Mouse (Mus musculus): Measurements from ENCODE around the gene Ndufb2.

The Ndufb2 gene

GRCm38 (mm10) chr6:39592401-39593214 is at the start of gene Ndufb2:
Ndufb2 (plus strand) TSS chr6:39592574.
- peak; percentile 92 to 93 for DNase-seq (ENCODE audit: low spot score in 2 of 2)

- DNase-seq (ENCODE audit: low spot score in 2 of 2) = peak in 1 of 2 experiments; percentile 37
Measured at GRCm38 (mm10) chr6:39542631-39543597, 49.5 kb upstream of the Ndufb2 start.

GRCm38 (mm10) chr6:39543769-39544420 is 48.5 kb upstream of the Ndufb2 start:
- no peak for DNase-seq (ENCODE audit: low spot score in 2 of 2)

GRCm38 (mm10) chr6:39545474-39545873 is 46.9 kb upstream of the Ndufb2 start:
- no peak for DNase-seq (ENCODE audit: low spot score in 2 of 2)

GRCm38 (mm10) chr6:39548030-39548429 is 44.3 kb upstream of the Ndufb2 start:
- DNase-seq (ENCODE audit: low spot score in 2 of 2) = no peak

DNA sequence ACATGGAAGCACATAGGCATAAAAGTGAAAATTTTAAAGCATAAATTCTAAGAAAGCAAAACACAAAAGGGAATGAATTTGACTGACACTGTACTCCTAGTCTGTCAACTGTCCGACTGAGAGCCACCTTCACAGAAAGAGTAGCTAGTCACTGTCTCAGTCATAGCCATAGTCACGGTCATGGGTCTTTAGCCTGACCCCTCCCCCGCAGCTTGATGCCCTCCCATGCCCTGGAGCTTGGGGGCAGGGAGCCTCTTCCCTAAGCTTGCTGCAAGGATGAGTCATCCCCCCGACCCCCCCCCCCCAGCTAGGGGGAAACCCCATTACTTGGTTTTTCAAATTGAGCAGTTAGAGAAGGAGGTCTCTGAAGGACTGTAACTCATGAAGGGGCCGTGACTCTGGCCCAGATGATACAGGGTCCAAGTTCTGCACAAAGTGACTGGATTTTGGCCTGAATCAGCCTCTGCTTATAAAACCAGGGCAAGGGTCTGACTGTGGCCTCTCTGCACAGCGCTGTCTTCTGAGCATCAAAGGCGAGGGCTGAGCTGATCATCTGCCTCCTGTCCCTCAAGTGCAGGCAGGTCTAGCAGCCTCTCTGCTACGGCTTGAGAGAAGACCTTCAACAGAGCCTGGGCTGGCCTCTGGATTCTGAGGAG is 40.3 kb upstream of the Ndufb2 start:
- DNase-seq (ENCODE audit: low spot score in 2 of 2) = no peak

GRCm38 (mm10) chr6:39554888-39555647 is 37.3 kb upstream of the Ndufb2 start:
- DNase-seq (ENCODE audit: low spot score in 2 of 2) = no peak

GRCm38 (mm10) chr6:39555648-39555945 is 36.8 kb upstream of the Ndufb2 start:
- DNase-seq (ENCODE audit: low spot score in 2 of 2) = no peak

- DNase-seq (ENCODE audit: low spot score in 2 of 2) = no peak
Measured at GRCm38 (mm10) chr6:39556900-39557659, 35.3 kb upstream of the Ndufb2 start.

DNA sequence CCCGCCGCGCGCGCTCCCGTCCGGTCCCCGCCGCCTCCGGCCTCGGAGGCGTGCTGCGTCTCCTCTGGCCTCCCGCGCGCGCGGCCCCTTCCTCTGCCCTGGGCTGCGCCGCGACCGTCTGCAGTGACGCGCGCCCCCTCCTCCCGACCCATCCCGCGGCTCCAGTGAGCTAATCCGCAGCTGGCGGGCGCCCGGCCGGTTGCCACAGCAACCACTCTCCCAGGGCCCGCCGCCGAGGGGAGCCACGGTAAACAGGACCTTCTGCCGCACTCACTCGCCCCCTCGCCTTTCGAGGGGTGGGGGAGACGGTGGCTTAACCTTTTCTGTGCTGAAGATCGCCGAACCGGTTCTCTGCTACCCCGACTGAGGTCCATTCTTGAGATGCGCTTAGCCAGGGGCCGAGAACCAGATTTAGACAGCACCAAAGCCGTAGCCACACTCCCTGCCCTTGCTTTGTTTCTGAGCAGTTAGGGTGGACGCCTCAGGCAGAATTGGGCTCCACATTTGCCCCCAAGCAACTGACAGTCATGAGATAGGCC is 34.6 kb upstream of the Ndufb2 start, which contains the start of gene Dennd2a:
Gene Dennd2a, minus strand, starts transcription at position 145 of the 539 bp plus-strand sequence.
- peak; percentile 72 to 75 for DNase-seq (ENCODE audit: low spot score in 2 of 2)

DNA sequence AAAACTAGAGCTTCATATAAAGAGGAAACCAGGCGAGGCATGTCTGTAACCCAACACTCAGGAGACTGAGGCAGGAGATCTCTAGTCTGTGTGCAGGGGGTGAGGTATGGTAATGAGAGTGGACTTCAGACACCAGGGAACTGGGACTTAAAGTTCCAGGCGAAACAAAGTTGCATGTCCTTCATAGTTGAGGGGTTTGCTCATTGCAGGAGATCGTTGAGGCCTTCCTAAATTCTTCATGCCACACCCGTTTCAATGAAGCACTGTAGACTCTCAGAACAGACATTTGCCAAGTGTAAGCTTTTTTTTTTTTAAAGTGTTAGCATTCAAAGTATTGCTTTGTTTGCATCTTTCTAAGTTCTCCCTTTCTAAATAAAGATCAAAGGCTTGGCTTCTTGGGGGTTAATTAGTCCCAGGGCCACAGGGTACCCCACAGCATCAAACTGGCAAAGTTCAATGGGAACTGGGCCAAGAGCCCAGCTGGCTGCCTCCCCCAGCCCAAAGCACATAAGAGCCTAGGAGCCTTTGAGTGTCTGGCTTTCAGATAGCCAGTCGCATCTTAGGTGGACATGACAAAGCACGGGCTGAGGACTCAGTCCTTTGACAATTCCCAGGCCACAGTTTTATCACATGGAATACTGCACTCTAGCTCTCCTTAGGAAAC is 33.0 kb upstream of the Ndufb2 start:
- no peak for DNase-seq (ENCODE audit: low spot score in 2 of 2)

GRCm38 (mm10) chr6:39562166-39563015 is 30.0 kb upstream of the Ndufb2 start:
- DNase-seq (ENCODE audit: low spot score in 2 of 2) = peak; percentile 58 to 84

GRCm38 (mm10) chr6:39567528-39567927 is 24.8 kb upstream of the Ndufb2 start:
- DNase-seq (ENCODE audit: low spot score in 2 of 2) = no peak

- DNase-seq (ENCODE audit: low spot score in 2 of 2) = no peak
Measured at GRCm38 (mm10) chr6:39570426-39570825, 21.9 kb upstream of the Ndufb2 start.

- DNase-seq (ENCODE audit: low spot score in 2 of 2) = peak; percentile 43 to 75
Measured at GRCm38 (mm10) chr6:39573791-39574554, 18.4 kb upstream of the Ndufb2 start, which contains the start of gene Adck2. Adck2 (plus strand) TSS chr6:39573873.

- peak in 1 of 2 experiments; percentile 14 for DNase-seq (ENCODE audit: low spot score in 2 of 2)
Measured at GRCm38 (mm10) chr6:39574555-39574869, 17.9 kb upstream of the Ndufb2 start.

DNA sequence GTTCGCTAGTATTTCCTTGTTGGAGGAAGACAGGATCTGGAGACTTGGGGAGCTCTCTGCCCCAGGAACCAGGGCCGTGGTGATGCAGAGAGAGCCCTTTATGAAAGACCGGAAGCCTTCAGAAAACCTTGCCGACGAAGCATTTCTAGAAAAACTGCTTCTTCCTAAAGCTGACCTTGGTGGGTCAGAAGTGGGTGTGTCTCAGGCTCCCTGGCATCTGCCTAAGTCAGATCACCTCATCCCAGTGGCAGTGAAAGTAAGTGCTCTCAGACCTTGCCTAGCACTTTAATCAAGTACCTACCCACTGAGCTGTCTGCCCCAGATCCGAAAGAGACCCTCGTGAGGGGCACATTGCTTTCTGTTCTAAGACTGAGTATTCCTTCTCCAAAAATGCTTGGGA is 17.4 kb upstream of the Ndufb2 start:
- no peak for DNase-seq (ENCODE audit: low spot score in 2 of 2)

All from frontal cortex, postnatal 14 days (tissue).